Mouse (Mus musculus) forebrain, postnatal 0 days (tissue): ENCODE data around the gene Plin4. TPM values are rescaled to one million over a fixed set of nuclear protein-coding genes. Genes with fewer than 3 reads are reported as not detected.
"Not testable (repeated sequence)": the region's sequence is repeated elsewhere in the genome, so short reads cannot be mapped to it uniquely, and the experiment has no call there.

Source experiments
- ATAC-seq: fragments of 200-750 bp; cut with Nextera tagmentation; 2 replicates; pipeline ENCODE4 v1.8.0; 2017; ENCODE audit warnings: mild to moderate bottlenecking, moderate library complexity
- DNase-seq: peaks from one replicate; pipeline ENCODE4 v3.0.0-alpha.2; 2015
- H3K27ac ChIP-seq: fragments of 300-500 bp; sonication (generic); 2 replicates; pipeline ENCODE4 v1.5.1; 2014; ENCODE audit warnings: low read depth, mild to moderate bottlenecking, antibody characterized with exemption, low read length, moderate library complexity, mixed read lengths
- H3K27me3 ChIP-seq: fragments of 300-500 bp; sonication (generic); 2 replicates; pipeline ENCODE4 v1.6.1; 2014; ENCODE audit warnings: mild to moderate bottlenecking, low read length, mixed read lengths; ENCODE audit not compliant: insufficient read depth
- H3K36me3 ChIP-seq: fragments of 300-500 bp; sonication (generic); 2 replicates; pipeline ENCODE4 v1.6.1; 2014; ENCODE audit warnings: mild to moderate bottlenecking, moderate library complexity; ENCODE audit not compliant: insufficient read depth
- H3K4me1 ChIP-seq: fragments of 300-500 bp; sonication (generic); 2 replicates; pipeline ENCODE4 v1.6.1; 2014; ENCODE audit warnings: antibody characterized with exemption; ENCODE audit not compliant: insufficient read depth
- H3K4me2 ChIP-seq: fragments of 300-500 bp; sonication (generic); 2 replicates; pipeline ENCODE4 v1.6.1; 2014; ENCODE audit warnings: low read depth, mild to moderate bottlenecking, moderate library complexity
- H3K4me3 ChIP-seq: fragments of 300-500 bp; sonication (generic); 2 replicates; pipeline ENCODE4 v1.5.1; 2014; ENCODE audit warnings: low read depth, low read length, mixed read lengths
- H3K9ac ChIP-seq: fragments of 300-500 bp; sonication (generic); 2 replicates; pipeline ENCODE4 v1.6.1; 2014; ENCODE audit warnings: mild to moderate bottlenecking
- H3K9me3 ChIP-seq: fragments of 300-500 bp; sonication (generic); 2 replicates; pipeline ENCODE4 v1.6.1; 2016; ENCODE audit warnings: low read length
- CTCF ChIP-seq: sonication (generic); IDR thresholded peaks from 2 replicates; pipeline ENCODE4 v1.5.1; 2016; ENCODE audit warnings: antibody characterized with exemption, control low read depth, low read depth
- WGBS: fragments of 180-500 bp; shearing (Covaris S2); extraction: QIAGEN DNeasy Blood & Tissue Kit; methylation state at CpG from one replicate; pipeline ENCODE4 v1.1.7; 2014; 5-methylcytosine and 5-hydroxymethylcytosine counted together
- polyA plus RNA-seq: library from polyadenylated mRNA; unstranded; fragments of >200 nt; fragmentation: Nextera tagmentation; extraction: Ambion mirVana; gene quantifications from 2 replicates; pipeline ENCODE4 v1.2.1, GENCODE M21; 2015
- total RNA-seq: library from RNA; depleted of rRNA; stranded (reverse); fragments of >200 nt; gene quantifications from 2 replicates; pipeline ENCODE4 v1.2.3, GENCODE M21; 2014

The Plin4 gene
- total and polyA plus RNA-seq, 2 experiments from 2014 or later, result 0.02 to 0.52 TPM

DNA sequence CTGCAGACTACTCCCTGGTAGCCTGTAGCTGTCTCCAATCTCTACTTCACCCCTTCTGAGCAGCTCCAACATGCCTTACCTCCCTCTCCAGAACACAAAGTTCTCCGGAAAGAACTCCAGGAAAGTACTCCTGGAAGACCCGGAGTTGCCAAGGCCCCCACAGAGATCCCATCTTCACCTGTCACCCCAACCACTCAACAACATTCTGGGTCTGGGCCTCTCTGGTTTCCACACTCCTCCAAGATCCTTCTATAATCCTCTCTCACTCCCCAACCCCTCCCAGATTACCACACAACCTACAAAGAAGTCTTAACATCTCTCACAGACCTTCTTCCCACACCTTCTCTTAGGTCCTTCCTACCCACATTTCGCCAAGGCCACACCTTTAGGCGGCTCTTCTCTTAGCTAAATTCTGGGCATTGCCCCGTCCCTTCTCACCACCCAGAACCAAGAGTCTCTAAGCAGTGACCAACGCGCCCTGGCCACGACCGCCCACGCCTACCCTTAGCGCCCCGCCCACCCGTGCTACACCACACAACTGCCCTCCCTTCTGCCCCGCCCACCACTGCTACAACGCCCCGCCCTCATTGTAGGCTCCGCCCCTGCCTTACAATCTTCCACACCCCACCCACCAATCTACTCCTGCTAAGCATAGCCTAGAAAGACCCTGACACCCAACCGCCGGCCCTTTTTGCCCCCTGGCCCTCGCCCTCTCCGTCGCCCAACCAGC lies 35.3 kb downstream of the Plin4 start:
- 8% methylated on average over 22 of the region's 22 CpGs for WGBS
- no peak for TF ChIP-seq CTCF
- DNase-seq (no peak), ATAC-seq (peak; percentile 2; the same call in 1 of the 2 replicates)
- H3K4me1 ChIP-seq, result peaks cover 7% of the 10 kb centered on the region; the same call in 1 of the 2 replicates
- H3K9ac ChIP-seq, result peak overlapping the region; percentile 90
- no peaks in the 10 kb centered on the region for H3K27me3 ChIP-seq
- H3K36me3 ChIP-seq, result peaks cover 38% of the 10 kb centered on the region
- peak overlapping the region; percentile 81 for H3K4me2 ChIP-seq
- no peaks in the 10 kb centered on the region for H3K9me3 ChIP-seq
- peak overlapping the region; percentile 93 for H3K27ac ChIP-seq
- H3K4me3 ChIP-seq, result peak overlapping the region; percentile 83

- no peaks in the 10 kb centered on the region for H3K27me3 ChIP-seq
- peaks cover 7% of the 10 kb centered on the region; the same call in 1 of the 2 replicates for H3K4me1 ChIP-seq
- WGBS, result 89% methylated on average over 5 of the region's 5 CpGs
- no peak for TF ChIP-seq CTCF
- no peak overlapping the region for H3K4me2 ChIP-seq
- H3K27ac ChIP-seq, result no peak overlapping the region
- H3K9me3 ChIP-seq, result no peaks in the 10 kb centered on the region
- ATAC-seq (no peak), DNase-seq (no peak)
- H3K4me3 ChIP-seq, result no peak overlapping the region
- no peak overlapping the region for H3K9ac ChIP-seq
- H3K36me3 ChIP-seq, result peaks cover 57% of the 10 kb centered on the region
These were observed 37.4 kb downstream of the Plin4 start for GRCm38 (mm10) chr17:56072243-56072642.

- DNase-seq (no peak), ATAC-seq (no peak)
- TF ChIP-seq CTCF, result no peak
These were observed 38.5 kb downstream of the Plin4 start for GRCm38 (mm10) chr17:56071126-56071525.

DNA sequence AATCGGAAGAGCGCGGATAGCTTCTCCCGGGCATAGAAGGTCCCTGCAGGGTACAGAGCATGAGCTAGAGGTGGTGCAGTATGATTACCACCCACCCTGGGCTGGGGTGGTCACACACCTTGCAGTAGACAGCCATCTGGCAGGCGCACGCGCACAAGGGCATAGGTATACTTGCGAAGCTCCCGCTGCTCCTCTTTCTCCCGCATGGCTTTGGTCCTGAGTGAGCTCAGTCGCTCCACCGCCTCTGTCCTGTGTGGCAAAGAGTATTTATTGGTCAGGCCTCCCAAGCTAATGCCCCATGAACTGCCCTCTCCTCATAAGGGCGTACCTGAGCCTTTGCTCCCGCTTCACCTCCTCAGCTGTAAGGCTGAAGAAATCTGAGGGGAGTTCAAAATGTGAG lies 40.5 kb downstream of the Plin4 start:
- H3K36me3 ChIP-seq, result peaks cover 70% of the 10 kb centered on the region
- DNase-seq, result no peak
- TF ChIP-seq CTCF, result no peak

More at GRCm38 (mm10) chr17:56071126-56071525, 38.5 kb downstream of the Plin4 start:
- no peak overlapping the region for H3K9ac ChIP-seq
- no peak overlapping the region for H3K27ac ChIP-seq
- H3K4me3 ChIP-seq, result no peak overlapping the region
- H3K4me1 ChIP-seq, result peaks cover 7% of the 10 kb centered on the region; the same call in 1 of the 2 replicates
- no peaks in the 10 kb centered on the region for H3K9me3 ChIP-seq
- peaks cover 62% of the 10 kb centered on the region for H3K36me3 ChIP-seq
- no peaks in the 10 kb centered on the region for H3K27me3 ChIP-seq
- H3K4me2 ChIP-seq, result no peak overlapping the region

DNA sequence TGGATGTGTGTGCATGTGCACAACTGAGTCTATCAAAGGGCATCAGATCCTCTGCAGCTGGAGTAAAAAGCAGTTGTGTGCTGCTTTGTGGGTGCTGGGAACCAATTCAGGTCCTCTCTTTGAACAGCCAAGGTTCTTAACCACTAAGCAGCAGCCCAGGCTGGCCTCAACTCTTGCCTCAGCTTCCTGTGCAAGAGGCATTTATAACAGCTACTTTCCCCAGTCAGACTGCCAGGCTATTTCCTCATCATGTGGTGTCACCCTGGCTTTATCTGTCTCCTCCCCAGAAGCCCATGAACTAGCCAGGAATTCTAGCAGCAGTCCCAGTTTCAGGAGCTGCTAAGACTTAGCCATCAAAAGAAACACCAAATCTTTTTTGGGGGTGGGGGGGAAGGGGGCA lies 43.2 kb downstream of the Plin4 start:
- Histone ChIP-seq H3K9ac (no peak overlapping the region), H3K4me1 (no peaks in the 10 kb centered on the region), H3K4me2 (no peak overlapping the region), H3K4me3 (no peak overlapping the region), H3K9me3 (no peaks in the 10 kb centered on the region), H3K36me3 (peaks cover 66% of the 10 kb centered on the region), H3K27ac (no peak overlapping the region), H3K27me3 (no peaks in the 10 kb centered on the region)
- DNase-seq (no peak), ATAC-seq (no peak)
- no peak for TF ChIP-seq CTCF

More for the DNA sequence above, 40.5 kb downstream of the Plin4 start:
- H3K4me3 ChIP-seq, result no peak overlapping the region
- WGBS, result 95% methylated on average over 14 of the region's 14 CpGs
- H3K9me3 ChIP-seq, result no peaks in the 10 kb centered on the region
- H3K27ac ChIP-seq, result no peak overlapping the region
- H3K4me1 ChIP-seq, result peaks cover 4% of the 10 kb centered on the region; the same call in 1 of the 2 replicates
- no peaks in the 10 kb centered on the region for H3K27me3 ChIP-seq
- no peak for ATAC-seq
- H3K9ac ChIP-seq, result no peak overlapping the region
- no peak overlapping the region for H3K4me2 ChIP-seq

DNA sequence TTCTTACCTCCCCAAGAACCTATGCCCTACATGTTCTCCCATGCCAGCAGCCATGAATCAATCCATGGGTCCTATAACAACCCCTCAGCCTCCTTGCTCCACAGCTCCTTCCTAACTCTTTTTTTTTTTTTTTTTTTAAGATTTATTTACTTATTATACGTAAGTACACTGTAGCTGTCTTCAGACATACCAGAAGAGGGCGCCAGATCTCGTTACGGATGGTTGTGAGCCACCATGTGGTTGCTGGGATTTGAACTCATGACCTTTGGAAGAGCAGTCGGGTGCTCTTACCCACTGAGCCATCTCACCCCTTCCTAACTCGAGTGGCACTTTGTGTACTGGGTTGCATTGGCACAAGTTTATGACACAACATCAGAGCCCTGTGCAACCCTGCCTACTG lies 43.9 kb downstream of the Plin4 start:
- H3K9me3 ChIP-seq, DNase-seq, ATAC-seq, H3K4me1 ChIP-seq, H3K27me3 ChIP-seq, H3K9ac ChIP-seq, H3K4me2 ChIP-seq, H3K4me3 ChIP-seq, H3K27ac ChIP-seq: not testable (repeated sequence)
- TF ChIP-seq CTCF, result peak; percentile 31; the same call in 1 of the 2 replicates
- peaks cover 59% of the 10 kb centered on the region for H3K36me3 ChIP-seq
- 86% methylated on average over 6 of the region's 6 CpGs for WGBS

DNA sequence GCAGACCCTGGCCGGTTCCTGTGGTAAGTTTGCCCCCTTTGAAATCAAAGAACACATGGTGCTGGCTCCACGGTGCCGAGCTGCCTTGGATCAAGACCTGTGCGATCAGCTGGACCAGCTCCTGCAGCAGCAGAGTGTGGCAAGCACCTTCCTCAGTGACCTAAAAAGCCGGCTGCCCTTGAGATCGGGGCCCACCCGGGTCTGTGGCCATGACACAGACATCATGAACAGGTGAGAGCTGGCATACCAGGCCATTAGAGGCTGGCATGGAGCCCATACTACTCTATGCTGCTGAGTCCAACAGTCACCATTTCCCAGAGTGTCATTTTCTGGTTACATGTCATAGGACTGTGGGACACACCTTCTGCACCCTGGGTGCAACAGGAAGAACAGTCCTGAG lies 47.5 kb downstream of the Plin4 start:
- Histone ChIP-seq H3K4me3 (no peak overlapping the region), H3K36me3 (peaks cover 35% of the 10 kb centered on the region), H3K27ac (no peak overlapping the region), H3K27me3 (no peaks in the 10 kb centered on the region), H3K4me1 (no peaks in the 10 kb centered on the region), H3K4me2 (no peak overlapping the region), H3K9ac (no peak overlapping the region), H3K9me3 (no peaks in the 10 kb centered on the region)
- TF ChIP-seq CTCF, result no peak
- DNase-seq (no peak), ATAC-seq (no peak)
- WGBS, result 92% methylated on average over 7 of the region's 7 CpGs
